Mouse (Mus musculus) left cerebral cortex, adult 2 months (tissue): Measurements from ENCODE around the gene Fscn2. TPM values are rescaled to one million over a fixed set of nuclear protein-coding genes. Genes with fewer than 3 reads are reported as not detected.

Experiments
- DNase-seq, 2 experiments: peaks; one replicate each; pipeline ENCODE4 v3.0.0; 2021 to 2022; ENCODE audit warnings: low spot score in 2 of 2, mixed read lengths in 1 of 2; ENCODE audit errors: extremely low spot score in 1 of 2
- H3K27ac ChIP-seq: fragments of 200-600 bp; 2 replicates; pipeline ENCODE4 v1.8.1; 2022
- H3K4me3 ChIP-seq: fragments of 200-600 bp; 2 replicates; pipeline ENCODE4 v1.8.1; 2022
- CTCF ChIP-seq: fragments of 200-600 bp; IDR thresholded peaks from 2 replicates; pipeline ENCODE4 v1.8.1; 2022; ENCODE audit warnings: antibody characterized with exemption, mild to moderate bottlenecking, moderate library complexity
- intact Hi-C: fragments of 180-260 bp; cut with DNase I; formaldehyde crosslinking; loops from one replicate; pipeline ENCODE4 v1.15.1; 2025
- total RNA-seq, 2 experiments: library from RNA; stranded (reverse); gene quantifications; 2 replicates each; pipeline ENCODE4 v1.2.3; 2021

Fscn2 gene
- total RNA-seq, 2 experiments from 2014 or later = 0.25 TPM; not detected in 1

DNA sequence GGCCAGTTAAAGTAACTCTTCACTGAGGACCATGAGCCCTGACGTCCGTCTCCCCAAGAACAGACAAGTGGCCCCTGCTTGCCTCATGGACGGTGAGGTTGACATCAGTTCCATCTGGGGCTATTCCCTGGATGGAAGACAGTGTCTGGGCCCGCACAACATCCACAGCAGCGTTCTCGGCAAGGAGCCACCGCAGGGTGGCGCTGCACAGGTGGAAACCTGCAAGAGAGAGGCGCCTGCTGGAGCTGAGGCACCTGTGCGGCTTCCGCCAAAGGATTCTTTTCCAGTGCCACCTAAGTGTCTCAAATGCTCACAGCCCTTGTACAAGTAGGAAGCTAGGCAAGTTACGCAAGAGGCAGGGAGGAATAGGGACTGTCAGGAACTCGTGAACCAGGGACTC lies 11.7 kb downstream of the Fscn2 start:
- Histone ChIP-seq H3K27ac (no peak overlapping the region), H3K4me3 (no peak overlapping the region)
- intact Hi-C loops = no loop called here
- DNase-seq = no peak
- peak; percentile 7; the same call in 1 of the 2 replicates for TF ChIP-seq CTCF

- intact Hi-C loops = no loop called here
- H3K27ac ChIP-seq = no peak overlapping the region
These were observed 12.7 kb downstream of the Fscn2 start for GRCm38 (mm10) chr11:120373820-120374586.

DNA sequence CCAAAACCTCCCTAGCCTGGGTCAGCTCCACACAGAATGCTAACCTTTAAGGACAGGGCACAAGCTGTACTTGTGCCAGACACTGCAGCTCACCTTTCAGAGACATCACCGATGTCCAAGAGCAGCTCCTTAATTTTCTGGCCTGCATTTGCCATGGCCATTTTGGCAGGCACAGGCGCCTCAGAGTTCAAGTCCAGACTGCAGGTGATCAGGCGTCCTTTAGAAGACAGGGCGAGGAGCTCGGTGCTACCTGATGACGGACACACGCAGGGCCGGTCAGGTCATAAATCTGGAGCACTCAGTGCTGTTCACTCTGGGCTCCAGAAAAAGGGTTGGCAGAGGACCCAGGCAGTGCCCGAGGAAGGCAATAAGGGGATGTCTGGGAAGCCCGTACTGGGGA lies 14.0 kb downstream of the Fscn2 start:
- H3K4me3 ChIP-seq = no peak overlapping the region
- H3K27ac ChIP-seq = no peak overlapping the region
- no peak for DNase-seq
- intact Hi-C loops = no loop called here
- no peak for TF ChIP-seq CTCF

More at GRCm38 (mm10) chr11:120373820-120374586, 12.7 kb downstream of the Fscn2 start:
- TF ChIP-seq CTCF = no peak
- no peak for DNase-seq
- no peak overlapping the region for H3K4me3 ChIP-seq

DNA sequence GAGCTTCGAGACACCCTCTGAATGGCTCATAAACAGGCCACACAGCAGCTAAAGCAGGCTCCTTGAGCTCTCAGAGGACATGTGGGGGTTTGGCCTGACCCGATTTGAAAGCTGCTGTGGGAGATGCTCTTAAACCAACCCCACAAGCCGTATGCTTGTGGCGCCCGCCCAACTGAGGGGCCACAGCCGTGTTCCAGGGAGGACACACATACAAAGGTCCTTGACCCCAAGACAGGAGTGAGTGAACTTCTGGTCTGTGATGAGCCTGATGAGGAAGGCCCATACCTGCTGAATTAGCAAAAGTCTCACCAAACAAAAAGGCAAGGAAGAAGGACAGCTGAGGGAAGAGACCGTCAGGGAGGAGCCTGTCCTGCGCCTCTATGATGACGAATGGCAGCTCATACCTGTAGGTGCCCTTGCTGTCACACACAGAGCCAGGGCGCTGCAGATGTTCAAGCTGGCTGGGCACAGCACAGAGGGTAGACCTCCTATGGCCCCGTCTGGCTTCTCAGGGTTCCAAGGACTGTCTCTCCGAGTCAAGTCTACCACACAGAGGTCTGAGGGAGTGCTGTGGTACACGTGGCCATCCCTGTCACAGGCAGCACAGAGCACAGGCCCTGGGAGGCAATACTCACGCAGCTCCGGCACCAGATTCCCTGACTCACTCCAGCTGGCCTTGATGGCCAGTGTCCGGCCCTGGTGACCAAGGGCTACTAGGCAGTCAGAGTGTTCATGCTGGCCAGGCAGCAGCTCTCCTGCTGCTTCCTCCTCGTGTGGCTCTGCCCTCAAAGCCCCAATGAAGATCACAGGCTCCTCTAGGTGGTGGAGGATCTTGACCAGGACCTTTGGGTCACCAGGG lies 15.2 kb downstream of the Fscn2 start:
- no peak for DNase-seq
- intact Hi-C loops = no loop called here
- H3K4me3 ChIP-seq = no peak overlapping the region
- H3K27ac ChIP-seq = no peak overlapping the region
- no peak for TF ChIP-seq CTCF

DNA sequence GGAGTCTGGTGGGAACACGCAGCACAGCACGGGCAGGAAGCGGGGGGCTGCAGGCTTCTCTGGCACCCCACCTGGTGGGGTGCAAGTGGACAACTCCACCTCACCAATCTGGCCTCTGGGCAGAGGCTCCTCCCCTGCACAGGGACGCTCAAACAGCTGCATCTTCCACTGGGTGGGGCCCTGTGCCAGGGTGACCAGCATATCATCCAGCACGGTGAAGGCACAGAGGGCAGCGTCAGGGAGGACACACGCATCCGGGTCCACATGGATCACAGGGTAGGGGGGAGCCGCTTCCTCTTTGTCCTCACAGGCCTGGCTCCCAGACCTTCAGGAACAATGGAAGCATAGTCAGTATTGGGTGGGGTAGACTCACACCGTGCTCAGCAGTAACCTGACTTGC lies 16.0 kb downstream of the Fscn2 start:
- DNase-seq = no peak
- intact Hi-C loops = no loop called here
- TF ChIP-seq CTCF = no peak
- Histone ChIP-seq H3K27ac (no peak overlapping the region), H3K4me3 (no peak overlapping the region)

DNA sequence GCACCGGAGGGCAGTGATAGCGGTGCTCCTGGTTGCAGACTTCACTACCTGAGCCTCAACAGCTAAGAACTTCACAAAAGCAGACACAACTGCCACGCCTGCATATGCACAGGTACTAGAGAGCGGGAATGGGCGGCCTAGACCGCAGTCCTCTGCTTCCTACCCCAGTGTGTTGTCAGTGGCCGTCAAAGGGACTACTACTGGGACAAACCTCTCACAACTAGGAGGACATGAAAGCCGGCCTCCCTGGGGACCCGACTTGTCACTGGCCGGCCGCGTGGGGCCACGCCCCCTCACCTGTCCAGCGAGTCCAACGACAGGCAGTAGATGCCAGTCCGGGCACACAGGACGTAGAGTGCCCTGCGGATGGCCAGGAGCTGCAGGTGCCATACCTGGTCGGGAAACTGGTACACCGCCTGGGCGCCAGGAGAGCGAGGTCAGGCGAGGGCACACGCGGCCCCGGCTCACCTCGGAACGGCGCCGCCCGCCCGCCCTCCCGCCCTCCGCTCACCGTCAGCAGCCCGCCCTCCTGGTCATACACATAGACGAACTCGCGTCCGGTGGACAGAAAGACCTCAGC lies 16.8 kb downstream of the Fscn2 start:
- Histone ChIP-seq H3K4me3 (peak overlapping the region; percentile 73), H3K27ac (peak overlapping the region; percentile 70)
- no peak for DNase-seq
- no peak for TF ChIP-seq CTCF
- intact Hi-C loops = no loop called here

GRCm38 (mm10) chr11:120378611-120379540 lies 17.5 kb downstream of the Fscn2 start, which contains the start of gene Faap100:
Faap100 (minus strand) TSS chr11:120378764.
- peak; percentile 83 to 85 for DNase-seq
- TF ChIP-seq CTCF = peak; percentile 79
- Histone ChIP-seq H3K4me3 (peak within 1 kb of the TSS; percentile 73), H3K27ac (peak within 1 kb of the TSS; percentile 70)
- intact Hi-C loops = no loop called here

GRCm38 (mm10) chr11:120380271-120380670 lies 18.9 kb downstream of the Fscn2 start:
- H3K4me3 ChIP-seq = no peak overlapping the region
- DNase-seq = no peak
- TF ChIP-seq CTCF = no peak

DNA sequence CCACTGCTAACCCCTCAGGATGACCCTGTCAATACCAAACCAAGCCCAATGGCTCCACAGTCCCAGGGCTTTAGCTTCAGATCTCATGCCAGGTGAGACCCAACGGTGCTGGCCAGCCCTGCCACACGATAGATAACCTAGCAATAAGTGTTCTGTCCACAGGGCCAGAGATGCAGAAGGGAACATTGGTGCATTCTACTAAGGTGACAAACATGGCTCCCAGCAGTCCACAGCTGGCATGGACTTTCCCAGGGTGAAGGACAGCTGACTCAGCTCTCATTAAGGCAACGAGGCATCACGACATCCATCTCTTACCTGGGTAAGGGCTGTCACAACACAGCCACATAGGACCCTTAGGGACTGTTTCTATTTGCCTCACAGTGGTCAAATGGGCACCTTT lies 19.8 kb downstream of the Fscn2 start:
- intact Hi-C loops = no loop called here
- H3K27ac ChIP-seq = no peak overlapping the region
- TF ChIP-seq CTCF = no peak
- DNase-seq = no peak
- H3K4me3 ChIP-seq = no peak overlapping the region

More at GRCm38 (mm10) chr11:120380271-120380670, 18.9 kb downstream of the Fscn2 start:
- H3K27ac ChIP-seq = no peak overlapping the region
- intact Hi-C loops = no loop called here

GRCm38 (mm10) chr11:120382509-120382908 lies 21.2 kb downstream of the Fscn2 start:
- Histone ChIP-seq H3K27ac (no peak overlapping the region), H3K4me3 (no peak overlapping the region)
- no peak for TF ChIP-seq CTCF
- intact Hi-C loops = no loop called here
- DNase-seq = peak in 1 of 2 experiments; percentile 32

DNA sequence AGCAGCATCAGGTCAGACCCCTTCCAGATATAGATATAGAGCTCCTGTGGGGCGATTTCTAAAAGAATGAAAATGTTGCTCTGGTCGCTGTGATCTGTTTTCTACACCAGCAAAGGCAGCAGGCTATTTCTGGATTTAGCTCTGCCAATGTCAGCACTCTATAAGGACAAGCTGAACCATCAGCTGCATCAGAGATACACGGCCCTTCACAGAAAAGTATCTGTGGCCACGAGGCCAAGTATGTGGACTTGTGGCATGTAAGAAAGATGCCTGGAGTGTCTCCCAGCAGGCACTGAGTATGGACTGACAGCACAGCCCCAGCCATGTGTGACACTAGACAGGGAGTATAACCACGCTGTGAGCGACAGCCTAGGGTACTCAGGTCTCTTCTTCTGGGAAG lies 25.3 kb downstream of the Fscn2 start:
- no peak for DNase-seq
- intact Hi-C loops = no loop called here
- H3K27ac ChIP-seq = peak overlapping the region; percentile 40
- TF ChIP-seq CTCF = no peak
- H3K4me3 ChIP-seq = no peak overlapping the region
